Mouse (Mus musculus): ENCODE measurements around the gene Fam171a2.

The Fam171a2 gene

DNA sequence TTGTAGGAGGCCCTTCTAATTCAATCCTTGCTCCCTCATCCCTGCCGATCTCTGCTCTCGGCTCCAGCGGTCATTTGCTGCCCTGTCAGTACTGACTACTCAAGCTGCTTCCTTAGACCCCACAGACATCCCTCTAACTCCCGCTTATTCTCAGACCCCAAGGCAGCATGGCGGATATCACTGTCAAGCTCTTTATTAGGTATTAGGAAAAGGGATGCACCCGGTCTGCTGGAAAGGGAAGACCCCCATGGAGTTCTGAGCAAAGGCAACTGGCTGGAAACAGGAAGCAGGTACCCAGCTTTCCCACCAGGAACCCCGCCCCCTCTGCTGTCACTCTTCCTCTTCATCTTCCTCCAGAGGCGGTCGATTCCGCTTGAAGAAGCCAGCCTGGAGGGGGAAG lies 5.6 kb upstream of the Fam171a2 start:
- no peak for DNase-seq

DNA sequence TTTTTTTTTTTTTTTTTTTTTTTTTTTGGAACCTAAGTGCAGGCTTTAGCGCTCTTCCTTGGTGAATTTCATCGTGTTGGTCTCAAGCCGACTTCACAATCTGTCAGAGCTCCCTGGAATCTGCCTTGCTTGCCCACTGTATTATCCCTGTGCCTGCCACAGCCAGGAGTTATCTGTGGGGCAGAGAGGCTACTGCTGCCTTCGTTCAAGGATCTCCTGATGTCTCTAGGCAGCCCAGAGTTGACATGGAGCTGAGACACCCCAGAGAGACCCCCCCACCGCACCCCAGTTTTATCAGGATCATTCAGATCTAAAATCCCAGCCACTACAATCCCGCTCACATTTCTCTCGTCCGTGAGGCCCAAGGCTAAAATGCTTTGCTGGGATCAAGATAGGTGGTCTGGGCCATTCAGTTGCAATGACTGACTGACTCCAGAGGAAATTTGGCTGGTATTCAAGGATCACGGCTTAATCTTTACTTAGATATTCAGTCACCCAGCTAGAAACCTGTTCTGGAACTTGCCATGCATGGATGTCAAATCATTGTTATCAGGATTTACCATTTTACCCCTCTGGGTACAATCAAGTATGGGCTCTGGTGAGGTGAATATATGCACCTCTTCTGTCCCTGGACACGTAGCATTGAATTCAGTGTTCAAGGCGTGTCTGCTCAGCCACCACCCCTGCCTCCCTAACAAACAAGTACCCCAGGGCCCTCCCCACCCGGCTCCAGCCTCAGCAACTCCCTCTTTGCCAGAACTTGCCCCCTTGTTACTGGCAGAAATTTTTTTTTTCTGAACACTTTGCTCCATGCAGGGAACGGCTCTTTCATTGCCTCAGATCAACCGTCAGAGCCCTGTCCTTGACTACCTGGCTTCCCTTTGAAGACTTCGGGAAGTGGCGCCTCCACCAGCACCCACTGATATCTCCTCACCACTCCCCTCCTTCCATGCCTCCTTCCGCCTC lies 1.8 kb upstream of the Fam171a2 start:
- no peak for DNase-seq

DNA sequence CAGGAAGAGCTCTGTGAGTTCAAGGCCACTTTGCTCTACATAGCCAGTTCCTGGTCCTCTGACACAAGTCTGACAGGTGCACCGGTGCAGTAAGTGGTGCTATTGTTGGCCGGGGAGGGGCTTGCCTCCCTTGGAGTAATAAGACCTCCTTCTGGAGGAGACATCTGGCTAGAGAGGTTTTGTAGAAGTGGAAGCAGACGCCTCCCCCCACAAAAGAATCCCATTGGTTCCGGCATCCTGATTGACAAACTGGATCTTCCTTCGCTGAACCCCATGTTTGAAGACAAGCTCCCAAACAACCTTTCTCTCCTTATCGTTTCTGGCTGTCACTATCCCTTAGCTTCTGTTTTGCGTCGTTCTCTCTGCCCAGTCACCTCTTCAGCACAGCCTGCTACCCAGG lies 845 bp upstream of the Fam171a2 start:
- no peak for DNase-seq

DNA sequence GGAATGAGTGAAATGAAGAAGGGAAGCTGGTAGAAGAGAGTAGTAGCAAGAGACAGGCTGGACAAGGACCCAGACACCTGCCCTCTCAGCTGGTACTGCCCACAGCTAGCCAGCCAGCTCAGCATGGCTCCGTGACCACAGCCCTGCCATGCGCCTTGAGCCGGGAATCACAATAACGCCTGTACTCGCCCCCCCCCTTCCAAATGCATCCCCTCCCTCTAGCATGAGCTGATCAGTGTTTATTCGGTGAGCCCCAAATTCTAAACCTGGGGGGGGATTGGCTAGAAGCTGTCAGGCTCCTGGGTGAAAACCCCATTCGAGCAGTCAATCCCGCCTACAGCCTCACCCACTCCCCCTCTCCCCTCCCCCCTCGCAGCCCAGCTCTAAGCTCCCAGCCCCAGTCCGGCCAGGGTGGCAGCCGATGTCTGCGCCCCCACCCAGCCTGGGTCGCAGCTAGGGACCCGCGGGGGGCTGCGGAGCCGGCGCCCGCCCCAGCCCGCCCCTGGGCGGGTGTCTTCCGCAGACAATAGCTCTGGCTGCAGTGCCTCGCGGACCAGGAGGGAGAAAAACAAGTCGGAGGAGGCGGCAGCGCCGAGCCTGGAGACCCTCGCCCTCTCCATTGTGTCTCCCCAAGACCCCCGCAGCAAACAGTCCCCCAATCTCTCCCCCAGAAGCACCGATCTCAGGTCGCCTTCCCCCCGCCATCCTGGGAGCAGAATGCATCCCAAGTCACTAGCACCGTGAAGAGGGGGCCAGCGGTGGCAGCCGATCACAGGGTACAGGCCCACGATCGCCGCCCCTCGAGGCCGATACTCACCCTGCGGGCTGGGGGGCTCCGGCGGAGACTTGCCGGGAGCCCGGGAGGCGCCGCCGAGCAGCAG lies 661 bp downstream of the Fam171a2 start:
- no peak for DNase-seq

DNA sequence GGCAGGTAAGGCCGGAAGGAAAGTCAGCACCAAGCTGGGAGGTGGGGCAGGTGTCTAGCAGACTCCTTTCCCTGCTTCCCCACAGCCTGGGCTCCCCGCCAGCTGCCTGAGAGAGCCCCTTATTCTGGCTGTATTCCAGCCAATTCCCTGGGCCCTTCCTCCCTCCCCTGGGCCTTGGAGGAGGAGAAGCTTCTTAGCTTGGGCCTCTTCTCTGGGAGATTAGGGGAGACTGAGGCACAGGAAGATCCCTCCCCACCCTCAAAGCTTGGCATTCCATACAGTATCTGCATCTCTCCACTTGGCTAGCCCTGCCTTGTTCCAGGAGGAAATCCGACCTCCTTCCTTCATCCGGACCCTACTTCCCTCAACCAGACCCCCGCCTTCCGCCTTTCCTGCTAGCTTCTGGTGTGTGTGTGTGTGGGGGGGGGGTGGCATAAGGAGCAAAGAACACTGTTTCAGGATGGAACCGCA lies 1.6 kb downstream of the Fam171a2 start:
- peak; percentile 54 for DNase-seq

DNA sequence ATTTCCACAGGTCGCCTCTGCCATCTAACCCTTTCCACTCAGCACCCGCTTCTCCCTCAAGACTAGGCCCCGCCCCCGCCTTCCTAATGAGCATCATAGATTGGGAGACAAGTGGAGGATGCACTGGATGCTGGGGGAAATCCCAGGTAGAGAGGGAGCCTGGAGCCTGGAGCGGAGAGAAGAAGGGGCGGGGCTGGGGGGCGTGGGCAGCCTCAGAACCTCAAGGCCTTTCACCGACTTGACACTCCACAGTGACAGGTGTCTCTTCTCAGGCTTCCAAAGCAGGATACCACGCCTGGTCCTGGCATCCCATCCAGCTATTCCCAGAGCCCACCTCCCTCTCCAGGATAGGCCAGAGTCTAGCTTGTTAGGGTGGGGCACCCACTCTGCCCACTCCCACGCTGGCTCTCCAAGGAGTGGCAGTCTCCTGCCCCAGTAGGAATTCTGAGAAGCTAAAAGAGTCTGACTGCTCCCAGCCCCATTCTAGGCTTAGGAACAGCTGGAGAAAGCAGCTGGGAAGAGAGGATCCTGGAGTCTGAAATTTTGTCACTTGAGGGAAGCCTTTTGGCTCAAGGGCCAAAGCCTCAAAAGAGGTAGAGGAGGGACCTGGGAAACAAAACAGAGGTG lies 2.1 kb downstream of the Fam171a2 start:
- peak; percentile 44 for DNase-seq

DNA sequence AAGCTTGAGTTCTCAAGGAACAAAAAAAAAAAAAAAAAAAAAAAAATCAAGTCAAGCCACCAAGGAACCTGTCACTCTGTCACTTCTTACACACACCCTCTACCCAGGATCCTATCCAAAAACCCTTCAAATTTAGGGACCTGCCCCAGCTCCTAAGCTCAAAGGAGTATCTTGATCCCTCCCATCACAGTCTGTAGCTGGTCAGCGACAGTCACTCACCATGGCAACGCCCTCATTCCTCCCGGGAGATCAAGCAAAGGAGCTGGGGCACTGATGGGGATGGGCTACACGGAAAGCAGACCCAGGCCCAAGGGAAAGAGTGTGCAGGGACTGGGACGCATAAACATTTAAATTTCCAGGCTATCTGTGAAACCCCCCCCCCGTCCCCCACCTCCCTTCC lies 2.7 kb downstream of the Fam171a2 start:
- DNase-seq: no peak

DNA sequence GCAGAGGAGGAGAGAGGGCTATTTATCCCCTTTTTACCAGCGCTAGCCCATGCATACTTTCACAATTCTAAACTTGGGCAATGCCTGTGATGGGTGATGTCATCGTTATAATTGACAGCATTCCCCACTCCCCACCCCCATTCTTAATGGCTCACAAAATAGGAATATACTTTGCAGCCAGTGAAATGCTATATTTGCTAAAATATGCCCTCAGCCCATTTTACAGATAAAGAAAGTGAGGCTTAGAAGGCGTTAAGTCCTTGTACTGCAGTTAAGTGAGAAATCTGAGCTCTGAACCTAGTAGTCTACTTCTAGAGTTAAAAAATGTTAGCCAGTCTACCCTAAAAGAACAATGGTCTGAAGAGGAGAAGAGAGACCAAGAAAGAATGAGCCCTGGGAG lies 3.2 kb downstream of the Fam171a2 start:
- DNase-seq: no peak

DNA sequence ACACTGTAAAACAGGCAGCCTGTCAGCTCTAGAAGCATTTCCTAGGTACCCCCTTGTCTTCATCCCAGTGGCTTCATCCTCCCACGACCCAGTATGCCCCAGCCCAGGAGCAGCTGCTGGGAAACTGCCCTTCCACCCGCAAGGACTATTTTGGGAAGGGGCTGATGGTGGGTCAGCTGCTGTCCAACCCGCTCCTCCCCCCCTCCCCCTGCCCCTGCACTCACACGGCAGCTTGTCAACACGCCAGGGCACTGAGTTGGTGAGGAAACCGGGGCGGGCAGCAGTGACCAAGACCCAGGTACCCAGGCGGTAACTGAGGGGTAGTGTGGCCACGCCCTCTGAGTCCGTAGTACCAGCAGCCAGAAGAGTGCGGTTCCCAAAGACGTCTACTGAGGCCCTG lies 3.7 kb downstream of the Fam171a2 start:
- DNase-seq: no peak

DNA sequence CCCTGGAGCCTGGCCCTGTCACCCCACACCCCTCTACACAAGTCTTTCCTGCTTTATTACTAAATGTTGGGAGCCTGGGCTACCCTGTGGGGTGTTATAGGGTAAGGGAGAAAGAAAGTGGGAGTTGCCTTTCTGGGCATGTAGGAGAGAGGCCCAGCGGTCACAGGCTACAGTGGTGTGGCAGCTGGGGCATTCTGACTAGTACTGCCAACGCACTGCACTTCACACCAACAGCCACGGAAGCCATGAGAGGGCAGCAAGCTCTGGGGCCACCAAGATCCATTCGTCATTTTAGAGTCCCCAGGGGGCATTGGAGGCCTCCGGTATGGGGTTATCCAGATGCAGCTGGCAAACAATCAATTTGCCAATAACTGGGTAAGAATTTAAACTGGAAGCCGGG lies 5.4 kb downstream of the Fam171a2 start:
- DNase-seq: no peak

DNA sequence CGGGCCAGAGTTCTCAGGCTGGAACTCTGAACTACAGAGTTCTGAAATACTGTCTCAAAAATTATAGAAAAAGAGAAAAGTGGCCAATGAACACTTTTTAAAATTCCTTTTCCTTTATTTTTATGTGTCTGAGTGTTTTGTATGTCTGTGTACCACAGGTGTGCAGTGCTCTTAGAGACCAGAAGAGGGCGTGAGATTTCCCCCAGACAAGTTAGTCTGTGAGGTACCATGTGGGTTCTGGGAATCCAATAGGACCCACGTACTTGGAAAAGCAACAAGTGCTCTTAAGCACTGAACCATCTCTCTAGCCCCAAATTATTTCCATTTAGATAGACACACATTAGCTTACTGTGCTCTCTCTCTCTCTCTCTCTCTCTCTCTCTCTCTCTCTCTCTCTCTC lies 6.0 kb downstream of the Fam171a2 start:
- no peak for DNase-seq

DNA sequence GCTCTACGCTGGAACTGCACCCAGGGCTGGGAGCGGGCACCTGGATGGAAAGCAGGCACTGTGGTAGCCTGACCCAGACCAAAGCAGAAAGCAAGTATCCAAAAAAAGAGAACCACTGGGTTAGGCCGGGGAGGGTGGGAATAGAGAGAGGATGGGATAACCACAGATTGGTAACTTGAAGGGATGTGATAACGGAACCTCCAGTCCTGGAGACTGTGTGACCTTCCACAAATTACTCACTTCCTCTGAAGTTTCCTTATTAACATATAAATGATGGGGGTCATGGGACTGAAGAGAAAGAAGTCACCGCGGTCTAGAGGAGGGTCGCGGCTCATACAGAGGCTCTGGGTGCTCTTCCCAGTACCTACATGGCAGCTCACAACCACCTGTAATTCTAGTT lies 7.2 kb downstream of the Fam171a2 start:
- no peak for DNase-seq

DNA sequence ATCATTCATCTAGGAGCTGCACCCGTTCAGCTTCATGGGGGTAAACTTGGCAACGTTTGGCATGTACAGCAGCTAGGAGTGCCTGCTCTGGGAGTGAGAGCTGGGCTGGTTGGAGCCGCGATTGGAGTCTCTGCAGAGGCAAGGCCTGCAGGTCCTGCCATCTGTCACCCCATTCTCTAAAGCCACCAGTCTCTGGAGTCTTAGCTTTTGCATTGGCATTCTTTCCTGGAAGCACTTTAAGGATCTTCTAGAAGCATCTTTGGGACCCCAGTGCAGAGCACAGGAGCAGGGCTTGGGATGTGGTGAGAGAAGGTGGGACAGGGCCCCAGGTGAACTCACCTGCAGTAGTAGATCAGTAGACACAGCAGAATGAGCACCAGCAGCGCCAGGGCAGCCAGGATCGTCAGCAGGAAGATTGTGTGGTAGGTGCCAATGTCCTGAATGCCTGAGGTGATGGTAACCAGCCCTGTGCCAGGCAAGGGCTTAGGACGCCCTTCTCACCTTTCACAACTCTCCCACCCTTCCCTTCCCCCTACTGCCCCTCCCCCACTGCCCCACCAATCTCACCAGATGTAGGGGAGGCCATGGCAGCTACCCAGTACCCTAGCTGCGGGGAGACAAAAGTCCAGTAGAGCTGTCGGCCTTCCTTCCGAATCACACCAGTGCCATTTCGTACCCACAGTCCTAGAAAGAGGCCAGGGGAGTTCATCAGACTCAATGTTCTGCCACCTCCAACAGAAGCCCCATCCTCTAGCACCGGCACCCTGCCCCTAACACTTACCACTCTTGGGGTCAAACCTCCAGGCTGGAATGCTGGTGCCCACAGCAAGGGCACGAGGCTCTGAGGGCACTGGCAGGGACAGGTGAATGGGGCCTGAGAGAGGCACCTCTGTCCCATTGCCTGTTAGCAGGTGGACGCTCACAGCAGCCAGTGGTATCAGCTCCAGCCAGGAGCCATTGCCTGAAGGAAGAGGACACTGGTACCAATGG lies 8.1 kb downstream of the Fam171a2 start:
- DNase-seq: no peak

DNA sequence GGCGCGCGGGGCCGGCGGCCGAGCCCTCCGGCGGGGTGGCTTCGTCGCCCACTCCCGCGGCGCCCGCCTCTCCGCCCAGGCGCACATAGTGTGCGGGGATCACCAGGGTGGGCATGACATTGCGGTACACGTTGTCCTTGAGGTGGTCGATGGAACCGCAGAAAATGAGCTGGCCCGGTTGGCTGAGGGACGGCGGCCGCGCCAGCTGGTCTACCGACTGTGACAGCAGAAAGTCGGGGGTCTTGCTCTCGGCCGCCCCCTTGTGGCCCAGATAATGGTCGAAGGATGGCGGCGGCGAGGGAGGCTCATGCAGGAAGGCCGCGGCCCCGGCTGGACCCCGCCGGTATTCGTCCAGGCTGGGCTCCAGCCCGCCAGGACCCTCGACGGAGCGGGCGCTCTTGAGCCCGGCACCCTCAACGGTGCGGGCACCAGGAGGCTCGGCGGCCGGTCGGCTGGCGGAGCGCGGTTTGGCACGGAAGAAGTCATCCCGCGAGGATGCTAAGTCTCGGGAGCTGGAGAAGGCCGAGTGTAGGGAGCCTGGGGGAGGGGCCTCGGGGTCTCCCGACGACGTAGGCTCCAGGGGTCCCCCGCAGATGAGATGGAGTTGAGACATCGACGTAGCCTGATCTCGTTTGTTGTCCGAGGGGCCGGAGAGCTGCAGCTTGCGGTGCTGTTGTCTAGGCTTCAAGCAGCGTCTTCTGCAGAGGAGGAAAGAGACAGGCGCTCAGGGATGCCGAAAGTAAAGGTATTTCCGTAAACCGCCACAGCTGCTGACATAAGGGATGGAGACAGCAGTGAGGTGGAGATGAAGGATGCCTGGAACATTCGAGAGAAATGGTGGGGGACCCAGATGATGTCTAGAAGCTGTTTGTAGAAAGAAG lies 9.0 kb downstream of the Fam171a2 start:
- DNase-seq: peak; percentile 89

DNA sequence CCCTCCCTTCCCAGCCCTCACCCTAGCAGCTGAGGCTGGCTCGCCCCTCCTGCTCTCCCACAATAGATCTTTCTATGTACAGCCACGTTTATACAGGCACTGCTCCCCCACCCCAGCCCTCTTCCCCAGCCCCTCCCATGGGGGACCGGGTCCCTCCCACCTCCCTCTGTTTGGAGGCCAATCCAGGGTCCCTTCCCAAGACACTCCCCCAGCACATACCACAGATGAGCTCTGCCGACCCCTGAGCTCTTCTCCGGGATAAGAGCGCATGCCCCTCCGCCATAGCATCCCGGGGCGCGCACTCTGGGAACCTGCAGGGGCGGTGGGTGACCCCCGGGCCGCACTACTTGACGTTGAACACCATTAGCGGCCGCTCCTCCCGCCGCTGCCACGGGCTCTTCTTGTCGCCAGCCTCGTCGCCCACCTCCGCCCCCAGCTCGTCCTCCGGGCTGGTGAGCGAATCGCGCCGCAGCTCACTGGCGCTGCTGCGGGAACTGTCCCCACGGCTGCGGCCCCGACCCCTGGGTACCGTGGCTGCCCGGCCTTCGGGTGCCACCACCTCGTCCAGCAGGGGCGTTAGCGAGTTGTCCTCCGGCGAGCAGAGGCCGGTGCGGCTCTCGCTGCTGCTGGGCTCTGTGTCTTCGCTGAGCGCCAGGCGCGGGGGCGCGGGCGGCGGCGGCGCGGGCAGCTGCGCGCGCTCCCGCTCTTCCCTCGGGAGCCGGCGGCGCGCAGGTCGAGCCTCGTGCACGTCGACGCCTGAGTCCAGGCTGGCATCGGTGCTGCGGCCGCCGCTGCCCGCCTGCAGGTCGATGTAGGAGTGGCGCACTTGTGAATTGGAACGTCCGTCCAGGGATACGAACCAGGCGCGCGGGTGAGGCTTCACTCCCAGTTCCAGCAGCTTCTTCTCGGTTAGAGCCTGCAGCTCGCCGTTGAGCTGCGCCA lies 10.1 kb downstream of the Fam171a2 start:
- peak; percentile 71 for DNase-seq

DNA sequence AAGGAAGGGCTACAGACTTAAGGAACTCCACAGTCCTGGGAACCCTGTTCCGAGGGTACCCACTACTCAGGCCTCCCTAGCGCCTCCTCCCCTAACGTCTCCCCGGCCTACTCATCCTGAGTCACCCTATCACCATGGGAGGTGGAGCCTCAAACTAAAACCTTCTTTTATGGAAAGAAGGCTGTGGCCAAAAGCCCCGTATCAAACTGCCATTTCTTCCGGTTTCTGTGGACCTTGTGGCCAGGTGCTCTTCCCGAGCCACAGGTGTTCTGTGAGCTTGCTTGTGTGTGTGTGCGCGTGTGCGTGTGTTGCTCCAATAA lies 11.1 kb downstream of the Fam171a2 start:
- no peak for DNase-seq

DNA sequence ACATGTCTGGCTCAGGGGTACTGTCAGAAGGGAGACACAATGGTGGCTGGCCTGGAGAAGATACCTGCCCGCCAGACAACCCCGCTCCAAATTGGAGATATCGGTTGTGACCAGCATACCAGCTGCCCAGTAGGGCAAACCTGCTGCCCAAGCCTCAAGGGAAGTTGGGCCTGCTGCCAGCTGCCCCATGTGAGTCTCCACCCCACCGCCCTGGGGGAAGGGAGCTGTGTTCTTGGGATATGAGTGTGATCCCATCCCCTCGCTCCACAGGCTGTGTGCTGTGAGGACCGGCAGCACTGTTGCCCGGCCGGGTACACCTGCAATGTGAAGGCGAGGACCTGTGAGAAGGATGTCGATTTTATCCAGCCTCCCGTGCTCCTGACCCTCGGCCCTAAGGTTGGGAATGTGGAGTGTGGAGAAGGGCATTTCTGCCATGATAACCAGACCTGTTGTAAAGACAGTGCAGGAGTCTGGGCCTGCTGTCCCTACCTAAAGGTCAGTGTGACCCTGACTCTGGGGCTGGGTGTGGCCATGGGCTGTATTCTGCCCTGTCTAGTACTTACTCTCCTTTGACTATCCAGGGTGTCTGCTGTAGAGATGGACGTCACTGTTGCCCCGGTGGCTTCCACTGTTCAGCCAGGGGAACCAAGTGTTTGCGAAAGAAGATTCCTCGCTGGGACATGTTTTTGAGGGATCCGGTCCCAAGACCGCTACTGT lies 11.6 kb downstream of the Fam171a2 start:
- DNase-seq: no peak

DNA sequence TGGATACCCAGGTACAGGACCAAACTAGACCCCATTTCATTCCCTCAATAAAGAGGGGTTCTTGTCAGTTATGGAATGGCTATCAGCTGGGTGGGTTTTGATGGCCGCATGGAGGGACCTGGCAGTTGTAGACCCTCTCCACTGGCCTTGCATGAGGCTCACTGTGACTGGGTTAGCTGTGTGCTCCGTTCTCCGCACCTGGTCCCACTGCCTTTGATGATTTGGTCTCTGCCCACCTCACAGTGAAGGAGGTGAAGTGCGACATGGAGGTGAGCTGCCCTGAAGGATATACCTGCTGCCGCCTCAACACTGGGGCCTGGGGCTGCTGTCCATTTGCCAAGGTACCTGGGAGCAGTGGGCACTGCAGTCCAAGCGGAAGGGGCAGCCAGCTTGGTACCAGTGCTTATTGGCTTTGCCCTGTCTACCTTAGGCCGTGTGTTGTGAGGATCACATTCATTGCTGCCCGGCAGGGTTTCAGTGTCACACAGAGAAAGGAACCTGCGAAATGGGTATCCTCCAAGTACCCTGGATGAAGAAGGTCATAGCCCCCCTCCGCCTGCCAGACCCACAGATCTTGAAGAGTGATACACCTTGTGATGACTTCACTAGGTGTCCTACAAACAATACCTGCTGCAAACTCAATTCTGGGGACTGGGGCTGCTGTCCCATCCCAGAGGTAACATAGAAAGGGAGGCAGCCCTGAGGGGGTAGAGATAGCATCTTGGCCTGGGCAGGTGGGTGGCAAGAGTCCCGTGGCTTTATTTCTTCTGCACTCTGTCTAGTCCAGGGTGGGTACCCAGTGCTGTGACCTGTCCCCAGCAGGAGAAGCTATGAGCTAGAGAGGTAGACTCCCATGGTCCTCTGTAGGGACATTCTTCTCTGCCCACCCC lies 12.4 kb downstream of the Fam171a2 start:
- DNase-seq: no peak

Measured in lung, postnatal 14 days (tissue).